Mouse (Mus musculus) testis, adult 2 months (tissue): ENCODE results near the gene Pom121l2. TPM values are rescaled to one million over a fixed set of nuclear protein-coding genes. Genes with fewer than 3 reads are reported as not detected.
A peak's percentile ranks its signal among the peaks of the same experiment; 100 is the strongest.

Experiments used
- H3K27ac ChIP-seq: fragments of 200-500 bp; 2 replicates; pipeline ENCODE4 v1.5.1; 2012; ENCODE audit warnings: low read depth, low read length; ENCODE audit not compliant: control insufficient read depth, insufficient read depth
- H3K27me3 ChIP-seq: fragments of 200-500 bp; 2 replicates; pipeline ENCODE4 v1.6.1; 2012; ENCODE audit warnings: mild to moderate bottlenecking, low read length, moderate library complexity; ENCODE audit not compliant: control insufficient read depth, insufficient read depth
- H3K36me3 ChIP-seq: fragments of 200-500 bp; 2 replicates; pipeline ENCODE4 v1.6.1; 2012; ENCODE audit warnings: mild to moderate bottlenecking, low read length; ENCODE audit not compliant: control insufficient read depth, insufficient read depth
- H3K4me1 ChIP-seq: fragments of 200-500 bp; 2 replicates; pipeline ENCODE4 v1.6.1; 2012; ENCODE audit warnings: low read length; ENCODE audit not compliant: control insufficient read depth, insufficient read depth
- H3K4me3 ChIP-seq: fragments of 200-500 bp; 2 replicates; pipeline ENCODE4 v1.5.1; 2012; ENCODE audit warnings: low read depth, mild to moderate bottlenecking, low read length, moderate library complexity, mixed read lengths; ENCODE audit not compliant: control insufficient read depth
- CTCF ChIP-seq: fragments of 200-500 bp; IDR thresholded peaks from 2 replicates; pipeline ENCODE4 v1.5.1; 2012; ENCODE audit warnings: low read depth, mild to moderate bottlenecking, inconsistent platforms, low read length, moderate library complexity; ENCODE audit not compliant: control insufficient read depth, insufficient read depth, insufficient replicate concordance
- POLR2A ChIP-seq: fragments of 200-500 bp; IDR thresholded peaks from 2 replicates; pipeline ENCODE4 v1.6.1; 2012; ENCODE audit warnings: low read depth, mild to moderate bottlenecking, inconsistent platforms, low read length, moderate library complexity; ENCODE audit not compliant: control insufficient read depth
- polyA plus RNA-seq: library from polyadenylated mRNA; depleted of rRNA; stranded (reverse); fragments of >200 nt; gene quantifications from 2 replicates; pipeline ENCODE4 v1.2.3, GENCODE M21; 2012; rRNA removed

Gene Pom121l2
- polyA plus RNA-seq, result 128 and 157 TPM in 2 replicates

DNA sequence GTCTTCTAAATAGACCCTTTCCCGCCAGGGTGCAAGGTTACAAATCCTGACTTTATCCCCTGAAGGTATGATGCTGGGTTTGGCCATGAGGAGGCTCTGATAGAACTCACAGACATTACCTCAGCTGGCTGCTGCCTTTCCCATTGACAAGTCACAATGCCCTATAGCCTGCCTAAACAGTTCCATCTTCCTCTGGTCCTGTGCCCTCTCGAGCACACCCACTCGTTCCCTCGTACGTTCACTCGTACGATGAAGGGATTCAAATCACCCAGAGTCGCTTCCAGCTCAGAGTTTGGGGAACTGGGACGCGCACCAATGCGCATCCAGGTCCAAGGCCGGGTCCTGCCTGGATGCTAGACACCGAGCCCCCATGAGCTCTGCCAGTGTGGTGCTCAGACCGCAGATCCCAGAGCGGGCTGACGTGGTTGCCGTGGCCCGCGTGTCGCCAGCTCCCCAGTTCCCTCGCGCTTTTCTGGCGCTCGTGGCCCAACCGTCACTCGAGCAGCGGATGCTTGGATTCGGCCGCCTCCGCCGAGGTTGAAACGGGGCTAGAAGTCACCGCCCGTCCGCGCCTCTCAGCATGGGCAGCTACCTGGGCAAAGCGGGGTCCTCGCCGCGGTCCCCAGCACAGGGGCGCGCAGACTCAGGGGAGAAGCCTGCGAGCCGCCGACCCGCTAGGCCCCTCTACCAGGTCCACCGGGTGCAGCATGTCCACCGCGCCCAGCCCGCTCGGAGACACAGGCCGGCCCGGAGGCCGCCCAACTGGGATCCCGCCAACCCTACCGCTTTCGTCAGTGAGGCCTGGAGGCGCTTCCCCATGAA is at the start of gene Pom121l2:
Gene Pom121l2, plus strand, starts transcription at position 214 of the 822 bp plus-strand sequence.
- Histone ChIP-seq H3K27me3 (no peaks in the 10 kb centered on the region), H3K4me1 (no peaks in the 10 kb centered on the region), H3K27ac (peak within 1 kb of the TSS; percentile 87), H3K36me3 (no peaks in the 10 kb centered on the region; the same call in 1 of the 2 replicates), H3K4me3 (peak within 1 kb of the TSS; percentile 88)
- no peak for TF ChIP-seq CTCF
- TF ChIP-seq POLR2A, result peak; percentile 53; the same call in 1 of the 2 replicates

DNA sequence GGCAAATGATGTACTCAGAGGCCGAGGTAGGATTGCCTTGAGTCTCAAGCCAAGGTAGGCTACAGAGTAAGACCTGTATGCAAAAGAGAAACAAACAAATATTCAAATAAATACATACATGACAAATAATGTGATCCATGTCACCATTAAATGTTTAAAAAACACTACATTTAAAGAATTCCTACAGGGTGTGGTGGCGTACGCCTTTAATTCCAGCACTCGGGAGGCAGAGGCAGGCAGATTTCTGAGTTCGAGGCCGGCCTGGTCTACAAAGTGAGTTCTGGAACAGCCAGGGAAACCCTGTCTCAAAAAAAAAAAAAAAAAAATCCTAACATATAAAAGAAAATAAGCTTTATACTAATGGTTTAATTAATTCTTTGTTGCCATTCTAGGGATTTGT is 49.3 kb upstream of the Pom121l2 start:
- H3K27ac ChIP-seq, result no peak overlapping the region
- H3K36me3 ChIP-seq, result no peaks in the 10 kb centered on the region
- H3K4me3 ChIP-seq, result no peak overlapping the region
- no peak for TF ChIP-seq CTCF
- no peak for TF ChIP-seq POLR2A
- H3K4me1 ChIP-seq, result no peaks in the 10 kb centered on the region; the same call in none of the 2 replicates
- no peaks in the 10 kb centered on the region for H3K27me3 ChIP-seq

DNA sequence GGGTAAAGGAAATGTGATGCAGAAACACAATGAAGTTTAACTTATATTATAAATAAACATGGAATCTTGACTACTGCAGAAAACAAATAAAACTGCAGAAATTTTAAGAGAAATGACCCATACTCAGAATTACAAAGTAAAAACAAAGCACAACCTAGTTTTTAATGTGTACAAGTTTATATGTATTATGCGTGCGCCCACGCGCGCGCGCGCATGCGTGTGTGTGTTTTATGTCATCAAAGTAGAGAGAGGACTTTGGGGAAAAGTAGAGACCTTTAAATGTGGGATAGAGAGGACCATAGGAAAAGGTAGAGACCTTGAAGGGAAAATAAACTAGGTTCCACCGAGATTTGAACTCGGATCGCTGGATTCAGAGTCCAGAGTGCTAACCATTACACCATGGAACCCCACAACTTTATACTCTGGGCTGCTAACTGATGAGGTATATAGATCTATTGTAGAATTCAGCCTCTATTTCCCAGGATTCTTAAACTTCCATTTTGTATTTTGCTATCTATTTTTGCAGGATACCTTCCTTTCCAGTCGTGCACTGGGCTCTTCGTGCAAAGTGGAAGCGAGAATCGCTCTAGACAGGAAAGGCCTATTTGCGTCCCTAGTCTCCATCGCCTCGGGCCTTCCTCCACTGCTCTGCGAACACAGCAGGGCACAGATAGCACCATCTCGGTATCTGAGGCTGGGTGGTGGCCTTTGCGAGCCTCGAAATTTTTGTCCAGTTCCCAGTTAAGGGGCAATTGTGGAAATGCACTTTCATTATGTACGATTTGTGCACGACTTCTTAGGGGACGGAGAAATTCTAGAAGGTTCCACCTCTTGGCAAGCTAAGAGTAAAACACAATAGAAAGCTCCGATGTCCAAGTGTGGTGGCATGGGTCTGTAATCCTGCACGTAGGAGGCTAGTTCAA is 47.1 kb upstream of the Pom121l2 start:
- TF ChIP-seq POLR2A (no peak), CTCF (no peak)
- Histone ChIP-seq H3K36me3 (no peaks in the 10 kb centered on the region), H3K4me3 (peak overlapping the region; percentile 6), H3K27ac (no peak overlapping the region), H3K27me3 (no peaks in the 10 kb centered on the region), H3K4me1 (peaks cover 4% of the 10 kb centered on the region)

DNA sequence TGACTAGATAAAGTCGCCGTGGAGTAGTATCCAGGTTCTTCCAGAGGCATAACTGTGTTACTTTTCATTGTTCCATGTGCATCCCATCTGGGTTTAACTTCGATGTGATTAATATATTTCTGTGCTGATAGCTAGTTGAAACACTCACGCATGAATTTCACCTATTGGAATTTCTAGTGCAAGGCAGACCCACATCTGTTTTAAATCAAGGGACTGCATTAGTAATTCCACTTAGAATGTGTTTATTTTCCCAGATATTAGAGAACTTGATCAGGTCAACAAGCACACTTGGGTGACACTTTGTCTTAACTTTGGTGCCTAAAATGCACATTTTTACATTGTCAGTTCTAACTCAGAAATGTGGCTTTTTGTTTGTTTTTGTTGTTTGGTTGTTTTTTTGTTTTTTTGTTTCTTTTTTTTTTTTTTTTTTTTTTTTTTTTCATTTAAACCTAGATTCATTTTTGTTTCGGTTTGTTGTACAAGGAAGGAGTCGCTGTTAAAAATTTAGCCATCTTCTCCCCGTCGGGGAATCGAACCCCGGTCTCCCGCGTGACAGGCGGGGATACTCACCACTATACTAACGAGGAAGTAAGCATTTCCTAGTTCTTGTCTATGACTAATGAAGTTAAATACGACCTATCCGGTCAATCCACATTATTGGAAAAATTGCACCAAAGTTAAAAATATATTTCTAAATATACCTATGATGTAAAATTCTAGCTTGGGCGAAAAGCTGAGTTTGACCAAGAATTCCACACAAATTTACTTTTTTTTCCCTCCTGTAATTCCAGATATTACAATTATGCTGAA is 45.8 kb upstream of the Pom121l2 start:
- H3K36me3 ChIP-seq, result no peaks in the 10 kb centered on the region
- TF ChIP-seq CTCF, result no peak
- TF ChIP-seq POLR2A, result no peak
- no peaks in the 10 kb centered on the region for H3K27me3 ChIP-seq
- H3K27ac ChIP-seq, result no peak overlapping the region
- no peak overlapping the region for H3K4me3 ChIP-seq
- peaks cover 4% of the 10 kb centered on the region for H3K4me1 ChIP-seq

DNA sequence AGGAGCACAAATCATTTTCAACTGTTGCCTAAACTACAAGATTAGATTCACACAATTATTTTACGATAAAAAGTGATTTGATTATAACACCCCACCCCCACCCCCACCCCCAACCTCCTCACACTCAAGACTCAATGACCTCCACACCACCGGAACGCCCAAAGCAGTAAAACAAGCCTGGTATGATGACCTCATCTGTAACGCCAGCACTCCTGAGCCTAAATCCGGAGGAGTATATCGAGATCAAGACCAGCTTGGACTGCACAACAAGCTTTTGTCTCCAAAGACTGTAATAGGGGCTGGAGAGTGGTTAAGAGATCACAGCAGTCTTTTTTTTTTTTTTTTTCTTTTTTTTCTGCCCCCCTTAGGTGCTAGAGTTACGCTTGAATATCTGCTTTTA is 45.2 kb upstream of the Pom121l2 start:
- H3K4me3 ChIP-seq, result no peak overlapping the region
- TF ChIP-seq POLR2A (no peak), CTCF (no peak)
- H3K4me1 ChIP-seq, result peaks cover 4% of the 10 kb centered on the region
- no peaks in the 10 kb centered on the region for H3K36me3 ChIP-seq
- H3K27ac ChIP-seq, result no peak overlapping the region
- no peaks in the 10 kb centered on the region for H3K27me3 ChIP-seq

DNA sequence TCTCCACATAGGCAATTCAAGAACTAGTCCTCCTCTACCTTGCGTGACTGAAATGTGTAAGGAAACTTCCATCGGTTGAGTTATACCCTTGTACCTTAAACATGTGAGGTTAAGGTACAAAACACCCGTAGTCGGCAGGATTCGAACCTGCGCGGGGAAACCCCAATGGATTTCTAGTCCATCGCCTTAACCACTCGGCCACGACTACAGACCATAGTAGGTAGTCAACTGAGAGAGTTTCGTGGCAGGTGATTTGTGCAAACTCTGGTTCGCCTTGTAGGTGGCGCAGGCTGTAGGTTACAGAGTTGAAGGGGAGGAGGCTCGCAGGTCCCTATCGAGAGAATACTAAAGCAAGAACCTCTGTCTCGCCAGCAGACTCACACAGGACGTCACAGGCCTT is 44.0 kb upstream of the Pom121l2 start:
- no peak for TF ChIP-seq CTCF
- Histone ChIP-seq H3K4me3 (peak overlapping the region; percentile 60), H3K27me3 (no peaks in the 10 kb centered on the region), H3K36me3 (no peaks in the 10 kb centered on the region), H3K27ac (no peak overlapping the region), H3K4me1 (peaks cover 6% of the 10 kb centered on the region)
